Mouse (Mus musculus) lung, embryonic 16.5 days (tissue): ENCODE measurements around the gene Dda1. TPM values are rescaled to one million over a fixed set of nuclear protein-coding genes. Genes with fewer than 3 reads are reported as not detected.
"Not testable (repeated sequence)": the region's sequence is repeated elsewhere in the genome, so short reads cannot be mapped to it uniquely, and the experiment has no call there.

Source experiments
- ATAC-seq: fragments of 200-750 bp; cut with Nextera tagmentation; 2 replicates; pipeline ENCODE4 v1.8.0; 2017; ENCODE audit warnings: low read depth, mild to moderate bottlenecking, moderate library complexity
- H3K27ac ChIP-seq: fragments of 300-500 bp; sonication (generic); 2 replicates; pipeline ENCODE4 v1.5.1; 2014; ENCODE audit warnings: mild to moderate bottlenecking, control low read depth, low read length
- H3K27me3 ChIP-seq: fragments of 300-500 bp; sonication (generic); 2 replicates; pipeline ENCODE4 v1.6.1; 2014; ENCODE audit warnings: low read depth, low read length, mixed read lengths; ENCODE audit not compliant: control insufficient read depth, insufficient read depth
- H3K36me3 ChIP-seq: fragments of 300-500 bp; sonication (generic); 2 replicates; pipeline ENCODE4 v1.6.1; 2014; ENCODE audit warnings: low read length; ENCODE audit not compliant: control insufficient read depth, insufficient read depth
- H3K4me1 ChIP-seq: fragments of 300-500 bp; sonication (generic); replicated peaks from 2 replicates; pipeline ENCODE4 v1.6.1; 2014; ENCODE audit warnings: low read length, mixed read lengths; ENCODE audit not compliant: control insufficient read depth, insufficient read depth
- H3K4me2 ChIP-seq: fragments of 300-500 bp; sonication (generic); 2 replicates; pipeline ENCODE4 v1.6.1; 2014; ENCODE audit warnings: low read depth, low read length, control low read depth
- H3K4me3 ChIP-seq: fragments of 300-500 bp; sonication (generic); 2 replicates; pipeline ENCODE4 v1.5.1; 2014; ENCODE audit warnings: mild to moderate bottlenecking, low read length, control low read depth
- H3K9ac ChIP-seq: fragments of 300-500 bp; sonication (generic); 2 replicates; pipeline ENCODE4 v1.6.1; 2014; ENCODE audit warnings: low read length, control low read depth
- H3K9me3 ChIP-seq: fragments of 300-500 bp; sonication (generic); 2 replicates; pipeline ENCODE4 v1.6.1; 2016; ENCODE audit warnings: low read length; ENCODE audit not compliant: control insufficient read depth
- WGBS: fragments of 180-500 bp; shearing (Covaris S2); extraction: QIAGEN DNeasy Blood & Tissue Kit; methylation state at CpG from one replicate; pipeline ENCODE4 v1.1.7; 2014; 5-methylcytosine and 5-hydroxymethylcytosine counted together
- polyA plus RNA-seq: library from polyadenylated mRNA; unstranded; fragments of >200 nt; fragmentation: Nextera tagmentation; extraction: Ambion mirVana; gene quantifications from 2 replicates; pipeline ENCODE4 v1.2.1, GENCODE M21; 2015

The Dda1 gene
- 91.9 and 96.3 TPM in 2 replicates for polyA plus RNA-seq

DNA sequence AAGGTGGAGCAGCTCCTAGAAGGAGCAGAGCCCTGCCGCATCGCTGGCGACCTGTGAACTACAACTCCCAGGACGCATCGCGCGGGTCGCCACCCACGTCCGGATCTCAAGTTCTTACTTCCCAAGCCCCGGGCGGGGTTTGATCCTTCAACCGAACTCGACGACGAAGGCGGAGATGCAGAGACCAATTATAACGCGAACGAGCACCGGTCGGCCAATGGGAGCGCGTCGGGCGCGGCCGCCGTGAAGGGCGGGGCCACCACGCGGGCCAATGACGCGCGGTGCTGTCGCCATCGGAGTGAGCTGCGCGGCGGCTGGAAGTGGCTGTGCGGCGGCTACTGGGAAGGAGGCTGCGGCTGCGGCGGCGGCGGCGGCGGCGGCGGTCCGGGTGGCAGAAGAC lies at the start of gene Dda1:
TSS of gene Dda1 (plus strand) at position 284 of the 400 bp plus-strand sequence.
- Histone ChIP-seq H3K9me3 (no peaks in the 10 kb centered on the region), H3K9ac (peak within 1 kb of the TSS; percentile 87), H3K27me3 (no peaks in the 10 kb centered on the region), H3K4me1 (peaks cover 21% of the 10 kb centered on the region), H3K4me3 (peak within 1 kb of the TSS; percentile 86), H3K36me3 (peaks cover 12% of the 10 kb centered on the region), H3K27ac (peak within 1 kb of the TSS; percentile 50; the same call in 1 of the 2 replicates), H3K4me2 (peak within 1 kb of the TSS; percentile 82)
- peak; percentile 89 for ATAC-seq
- under 1% methylated on average over 41 of the region's 52 CpGs for WGBS

DNA sequence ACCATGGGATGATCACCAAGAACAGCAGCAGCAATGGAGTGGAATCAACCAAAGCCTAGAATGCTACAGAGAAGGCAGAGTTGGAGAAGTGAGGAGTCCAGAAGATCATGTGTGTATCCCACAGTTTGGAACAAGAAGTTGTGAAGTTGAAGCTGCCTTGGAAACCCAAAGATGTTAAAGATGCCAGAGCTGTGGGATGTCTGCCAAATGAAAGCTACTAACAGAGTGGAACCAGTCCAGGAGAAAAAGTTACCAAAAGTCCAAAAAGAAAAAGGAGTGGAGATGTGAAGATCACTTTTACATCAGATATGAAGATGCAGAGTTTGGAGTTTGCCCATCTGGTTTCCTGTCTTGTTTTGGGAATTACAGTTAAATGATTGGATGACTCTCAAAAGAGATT lies 46.9 kb upstream of the Dda1 start:
- Histone ChIP-seq H3K9ac (no peak overlapping the region), H3K4me2 (no peak overlapping the region), H3K27me3 (no peaks in the 10 kb centered on the region), H3K36me3 (no peaks in the 10 kb centered on the region), H3K27ac (no peak overlapping the region), H3K9me3 (no peaks in the 10 kb centered on the region), H3K4me1 (no peaks in the 10 kb centered on the region), H3K4me3 (no peak overlapping the region)
- no peak for ATAC-seq

DNA sequence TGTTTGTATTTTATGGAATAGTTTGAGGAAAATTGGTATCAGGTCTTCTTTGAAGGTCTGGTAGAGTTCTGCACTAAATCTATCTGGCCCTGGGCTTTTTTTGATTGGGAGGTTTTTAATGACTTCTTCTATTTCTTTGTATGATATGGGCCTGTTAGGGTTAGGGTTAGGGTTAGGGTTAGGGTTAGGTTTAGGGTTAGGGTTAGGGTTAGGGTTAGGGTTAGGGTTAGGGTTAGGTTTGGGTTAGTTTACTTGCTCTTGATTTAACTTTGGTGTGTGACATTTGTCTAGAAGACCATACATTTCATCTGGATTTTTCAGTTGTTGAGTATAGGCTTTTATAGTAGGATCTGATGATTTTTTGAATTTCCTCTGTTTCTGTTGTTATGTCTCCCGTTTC lies 36.1 kb upstream of the Dda1 start:
- H3K27ac ChIP-seq, ATAC-seq, H3K27me3 ChIP-seq, H3K4me2 ChIP-seq, H3K4me1 ChIP-seq, H3K4me3 ChIP-seq, H3K9ac ChIP-seq, H3K36me3 ChIP-seq, H3K9me3 ChIP-seq: not testable (repeated sequence)
- WGBS, result 59% methylated on average over 1 of the region's 1 CpGs

DNA sequence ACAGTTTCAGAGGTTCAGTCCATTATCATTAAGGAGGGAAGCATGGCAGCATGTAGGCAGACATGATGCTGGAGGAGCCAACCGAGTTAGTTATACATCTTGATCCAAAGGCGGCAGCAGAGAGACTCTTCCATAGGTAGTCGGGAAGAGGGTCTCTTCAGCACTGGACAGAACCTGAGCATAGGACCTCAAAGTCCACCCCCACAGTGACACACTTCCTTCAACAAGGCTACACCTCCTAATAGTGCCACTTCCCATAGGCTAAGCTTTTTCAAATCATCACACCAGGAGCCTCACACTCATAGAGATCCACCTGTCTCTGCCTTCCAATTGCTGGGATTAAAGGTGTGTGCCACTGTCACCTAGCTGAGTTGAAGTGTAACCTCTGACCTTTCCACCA lies 32.0 kb upstream of the Dda1 start:
- WGBS, result 46% methylated on average over 3 of the region's 3 CpGs
- Histone ChIP-seq H3K9me3 (no peaks in the 10 kb centered on the region), H3K4me2 (no peak overlapping the region), H3K4me1 (no peaks in the 10 kb centered on the region), H3K4me3 (no peak overlapping the region), H3K36me3 (no peaks in the 10 kb centered on the region), H3K27ac (no peak overlapping the region), H3K9ac (no peak overlapping the region), H3K27me3 (no peaks in the 10 kb centered on the region)
- no peak for ATAC-seq

DNA sequence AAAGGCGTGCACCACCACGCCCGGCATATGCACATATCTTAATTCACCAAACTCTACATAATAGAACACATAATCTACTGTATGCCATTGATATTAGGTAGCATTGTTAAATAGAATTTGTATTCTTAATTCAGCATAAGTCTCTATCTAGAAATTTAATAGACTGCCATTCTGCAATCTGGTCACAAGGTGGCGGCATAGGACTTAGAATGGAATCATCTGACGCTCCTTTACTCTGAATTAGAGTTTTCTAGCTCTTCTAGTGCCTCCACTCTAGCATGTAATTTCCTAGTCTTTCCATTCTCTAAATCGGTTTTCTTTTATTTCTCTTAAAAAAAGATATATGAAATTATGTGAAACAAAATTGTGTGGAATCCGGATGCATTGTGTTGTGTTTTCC lies 27.6 kb upstream of the Dda1 start:
- WGBS, result 0% methylated on average over 7 of the region's 7 CpGs
- Histone ChIP-seq H3K4me3 (no peak overlapping the region), H3K4me2 (no peak overlapping the region), H3K27ac (no peak overlapping the region), H3K9me3 (no peaks in the 10 kb centered on the region), H3K4me1 (no peaks in the 10 kb centered on the region), H3K36me3 (no peaks in the 10 kb centered on the region), H3K27me3 (no peaks in the 10 kb centered on the region), H3K9ac (no peak overlapping the region)
- ATAC-seq, result no peak

DNA sequence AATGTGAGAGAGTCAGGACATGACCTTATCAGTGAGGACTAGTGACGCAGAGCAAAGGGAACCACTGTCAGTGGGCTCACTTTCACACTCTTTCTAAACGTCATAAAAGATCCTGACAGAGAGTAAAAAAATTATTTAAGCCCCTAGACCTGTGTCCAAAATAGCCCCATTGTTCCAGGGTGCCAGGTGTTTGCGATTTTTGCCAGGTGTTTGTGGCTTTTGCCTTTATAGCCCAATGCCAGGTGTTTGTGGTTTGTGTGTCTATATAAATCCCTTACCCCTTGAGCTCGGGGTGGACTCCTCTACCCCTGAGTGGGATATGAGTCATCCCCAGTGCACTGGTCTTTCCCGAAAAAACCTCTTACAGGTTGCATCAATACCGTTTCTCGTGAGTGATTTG lies 23.9 kb upstream of the Dda1 start:
- 75% methylated on average over 7 of the region's 7 CpGs for WGBS
- H3K9ac ChIP-seq, result no peak overlapping the region
- no peak overlapping the region for H3K4me2 ChIP-seq
- H3K9me3 ChIP-seq, result no peaks in the 10 kb centered on the region
- H3K4me3 ChIP-seq, result no peak overlapping the region
- H3K36me3 ChIP-seq, result no peaks in the 10 kb centered on the region
- ATAC-seq, result no peak
- no peaks in the 10 kb centered on the region for H3K27me3 ChIP-seq
- no peak overlapping the region for H3K27ac ChIP-seq
- H3K4me1 ChIP-seq, result no peaks in the 10 kb centered on the region

DNA sequence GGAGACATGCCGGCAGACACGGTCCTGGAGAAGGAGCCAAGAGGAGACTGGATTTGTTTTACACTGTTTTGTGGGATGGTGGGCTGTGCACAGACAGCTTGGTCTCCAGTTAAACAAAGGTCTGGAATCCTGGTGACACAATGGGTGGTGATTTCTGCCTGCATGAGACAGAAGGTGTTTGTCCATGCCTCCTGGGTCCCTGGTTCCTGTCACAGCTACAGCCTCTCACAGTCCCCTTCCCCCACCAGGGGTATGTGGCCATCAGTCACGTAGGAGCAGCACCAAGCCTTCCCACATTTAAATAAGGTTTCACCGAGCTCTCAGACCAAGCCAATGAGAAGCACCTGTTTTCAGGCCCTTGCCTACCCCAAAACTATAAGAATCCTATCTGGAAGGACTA lies 17.7 kb upstream of the Dda1 start:
- H3K27ac ChIP-seq, result no peak overlapping the region
- no peaks in the 10 kb centered on the region for H3K4me1 ChIP-seq
- no peak overlapping the region for H3K4me3 ChIP-seq
- no peak overlapping the region for H3K9ac ChIP-seq
- WGBS, result 62% methylated on average over 4 of the region's 4 CpGs
- no peaks in the 10 kb centered on the region for H3K9me3 ChIP-seq
- H3K36me3 ChIP-seq, result no peaks in the 10 kb centered on the region
- no peaks in the 10 kb centered on the region for H3K27me3 ChIP-seq
- no peak overlapping the region for H3K4me2 ChIP-seq
- no peak for ATAC-seq

DNA sequence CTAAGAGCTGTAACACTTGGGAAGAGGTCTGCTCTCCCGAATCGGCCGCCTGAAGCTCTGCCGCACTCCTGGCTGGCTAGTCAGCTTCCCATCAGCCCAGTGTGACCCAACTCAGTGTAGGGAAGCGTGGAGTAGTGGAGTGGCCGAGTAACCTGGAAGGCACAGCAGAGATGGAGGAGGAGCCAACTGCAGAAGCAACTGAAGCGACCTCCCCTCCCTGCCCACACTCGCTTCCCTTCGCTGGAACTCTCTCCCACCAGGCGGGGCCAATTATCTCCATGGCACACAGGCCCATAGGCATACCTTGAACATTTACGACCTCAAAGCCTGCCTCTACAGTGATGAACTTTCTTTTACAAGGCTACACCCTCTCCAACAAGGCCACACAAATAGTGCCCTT lies 17.2 kb upstream of the Dda1 start:
- no peak for ATAC-seq
- H3K4me1 ChIP-seq, result no peaks in the 10 kb centered on the region
- no peaks in the 10 kb centered on the region for H3K36me3 ChIP-seq
- no peak overlapping the region for H3K27ac ChIP-seq
- H3K4me3 ChIP-seq, result no peak overlapping the region
- H3K9ac ChIP-seq, result no peak overlapping the region
- H3K27me3 ChIP-seq, result no peaks in the 10 kb centered on the region
- no peak overlapping the region for H3K4me2 ChIP-seq
- no peaks in the 10 kb centered on the region for H3K9me3 ChIP-seq
- WGBS, result 60% methylated on average over 10 of the region's 11 CpGs

DNA sequence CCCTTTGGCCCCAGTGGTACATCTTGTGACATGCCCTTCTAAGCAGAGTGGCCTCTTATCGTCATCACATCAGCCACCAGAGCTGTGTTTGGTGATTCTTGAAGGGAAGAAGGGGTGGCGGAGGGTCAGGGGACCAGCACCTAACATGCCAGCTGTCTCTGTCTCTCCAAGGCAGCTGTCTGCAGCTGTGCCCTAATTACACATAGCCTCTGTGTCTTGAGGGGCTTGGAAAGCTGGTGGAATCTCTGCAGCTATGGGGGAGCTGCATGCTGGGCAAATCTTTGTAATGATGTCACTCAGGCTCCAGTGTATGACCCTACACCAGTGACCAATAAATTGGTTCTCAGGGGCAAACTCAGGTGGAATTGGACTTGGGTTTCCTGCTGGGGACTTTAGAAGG lies 16.3 kb upstream of the Dda1 start:
- Histone ChIP-seq H3K9me3 (no peaks in the 10 kb centered on the region), H3K27ac (no peak overlapping the region), H3K27me3 (no peaks in the 10 kb centered on the region), H3K4me2 (no peak overlapping the region), H3K4me1 (no peaks in the 10 kb centered on the region; the same call in 1 of the 2 replicates), H3K9ac (no peak overlapping the region), H3K4me3 (no peak overlapping the region), H3K36me3 (no peaks in the 10 kb centered on the region; the same call in 1 of the 2 replicates)
- 51% methylated on average over 2 of the region's 2 CpGs for WGBS
- no peak for ATAC-seq

DNA sequence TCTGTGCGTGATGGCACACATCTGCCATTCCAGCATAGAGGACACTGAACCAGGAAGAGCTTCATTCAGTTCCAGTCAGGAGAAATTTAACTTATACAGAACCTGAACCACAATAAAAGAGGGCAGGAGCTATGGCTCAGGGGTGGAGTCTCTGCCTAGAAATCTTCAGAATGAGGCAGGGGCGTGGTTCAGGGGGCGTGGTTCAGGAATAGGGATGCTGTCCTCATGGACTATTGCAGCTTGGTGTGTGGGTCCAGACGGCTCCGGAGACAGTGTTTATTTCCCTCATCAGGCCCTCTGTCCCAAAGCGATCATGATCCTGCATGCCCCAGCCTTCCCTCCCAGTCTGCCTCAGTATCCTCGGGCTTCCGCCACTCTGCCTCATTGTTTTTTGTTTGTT lies 14.3 kb upstream of the Dda1 start:
- no peak for ATAC-seq
- Histone ChIP-seq H3K9me3 (no peaks in the 10 kb centered on the region), H3K27ac (no peak overlapping the region), H3K4me1 (no peaks in the 10 kb centered on the region; the same call in 1 of the 2 replicates), H3K4me3 (no peak overlapping the region), H3K36me3 (peaks cover 2% of the 10 kb centered on the region; the same call in 1 of the 2 replicates), H3K4me2 (no peak overlapping the region), H3K9ac (no peak overlapping the region), H3K27me3 (no peaks in the 10 kb centered on the region)
- 75% methylated on average over 8 of the region's 8 CpGs for WGBS
